Comparison of ENCODE assay signal across 9 mouse cellular contexts in genomic region chrX:36982892-36983653, GRCm38 (mm10). TPM values are rescaled to one million over a fixed set of nuclear protein-coding genes. Genes with fewer than 3 reads are reported as not detected.
DNase-seq lines count a peak whose midpoint lies in the region; ATAC-seq and TF ChIP-seq lines count a peak whose summit lies in the region.
"Had no signal": no experiment of that assay in that cellular context is flagged by ENCODE, and none has a peak within 500 bp of the region (broad histone marks: within the 10 kb centered on the region; RNA-seq: fewer than 3 reads in every experiment).

No protein-coding gene starts in this region.

- 48% methylated on average over 8 of the region's 8 CpGs for WGBS in kidney, embryonic 16.5 days
- WGBS in embryonic facial prominence, embryonic 10.5 days: 71% methylated on average over 8 of the region's 8 CpGs
- WGBS in limb, embryonic 15.5 days: 39% methylated on average over 8 of the region's 8 CpGs

- no peak for TF ChIP-seq CTCF in MEL (IDR thresholded peaks at IDR 0.05 in 2 of 3, conservative IDR thresholded peaks at IDR 0.05 in 1 of 3; ENCODE audit: control insufficient read depth in 1 of 3, insufficient read depth in 1 of 3, low read depth in 2 of 3, low read length in 3 of 3, poor library complexity in 1 of 3, severe bottlenecking in 1 of 3)

- H3K9me3 ChIP-seq in kidney, embryonic 16.5 days (ENCODE audit: low read length): no peaks in the 10 kb centered on the region
- no peaks in the 10 kb centered on the region for H3K9me3 ChIP-seq in MEL (replicated peaks; ENCODE audit: insufficient read depth, low read length)
- no peaks in the 10 kb centered on the region for H3K9me3 ChIP-seq in embryonic facial prominence, embryonic 10.5 days
- H3K9me3 ChIP-seq in limb, embryonic 15.5 days: no peaks in the 10 kb centered on the region

- no peaks in the 10 kb centered on the region for H3K36me3 ChIP-seq in kidney, embryonic 16.5 days (ENCODE audit: insufficient read depth, low read length)
- peaks cover 0 to 28% of the 10 kb centered on the region in 2 experiments; a peak in 2 of 4 replicates for H3K36me3 ChIP-seq in MEL (ENCODE audit: control insufficient read depth in 1 of 2, insufficient read depth in 2 of 2, low read length in 2 of 2)
- no peaks in the 10 kb centered on the region for H3K36me3 ChIP-seq in embryonic facial prominence, embryonic 10.5 days (replicated peaks)
- H3K36me3 ChIP-seq in limb, embryonic 15.5 days: no peaks in the 10 kb centered on the region

- TF ChIP-seq POLR2A in MEL (IDR thresholded peaks at IDR 0.05; ENCODE audit: control insufficient read depth in 1 of 2, insufficient read depth in 1 of 2, low read depth in 1 of 2, low read length in 2 of 2, poor library complexity in 1 of 2): no peak

- no peak overlapping the region for H3K9ac ChIP-seq in kidney, embryonic 16.5 days (replicated peaks; ENCODE audit: low read length)
- H3K9ac ChIP-seq in MEL (ENCODE audit: control insufficient read depth, low read depth, low read length, poor library complexity, severe bottlenecking): no peak overlapping the region
- H3K9ac ChIP-seq in limb, embryonic 15.5 days: no peak overlapping the region

- TF ChIP-seq RAD21 in MEL (IDR thresholded peaks at IDR 0.05; ENCODE audit: low read depth, low read length): no peak

- H3K79me2 ChIP-seq in MEL (ENCODE audit: control insufficient read depth, insufficient read depth, low read length, poor library complexity): peaks cover 1% of the 10 kb centered on the region; the same call in 1 of the 2 replicates

- H3K27me3 ChIP-seq in kidney, embryonic 16.5 days (ENCODE audit: insufficient read depth, low read length): no peaks in the 10 kb centered on the region
- H3K27me3 ChIP-seq in MEL (ENCODE audit: control insufficient read depth in 1 of 2, insufficient read depth in 2 of 2, low read length in 2 of 2): no peaks in the 10 kb centered on the region
- no peaks in the 10 kb centered on the region for H3K27me3 ChIP-seq in embryonic facial prominence, embryonic 10.5 days (replicated peaks; ENCODE audit: low read depth, poor library complexity, severe bottlenecking)
- H3K27me3 ChIP-seq in limb, embryonic 15.5 days: no peaks in the 10 kb centered on the region

- DNase-seq in kidney, adult 8-10 months: no peak
- DNase-seq in MEL (ENCODE audit: low read depth, low spot score): peak; percentile 17
- peak; percentile 9 for DNase-seq in embryonic facial prominence, embryonic 10.5 days (ENCODE audit: low spot score)
- no peak for DNase-seq in adrenal gland, adult 2 months
- DNase-seq in retina, embryonic 14.5 days (ENCODE audit: low spot score): no peak

- H3K4me2 ChIP-seq in kidney, embryonic 16.5 days (replicated peaks; ENCODE audit: low read depth, low read length): no peak overlapping the region
- H3K4me2 ChIP-seq in limb, embryonic 15.5 days: 0 out of 2 replicates have a peak overlapping the region, but pooled peaks have one; percentile 20

- 0 out of 2 replicates have a peak, but pooled peaks have one; percentile 27 for ATAC-seq in kidney, embryonic 16.5 days (ENCODE audit: low FRiP score, low TSS enrichment)
- peak; percentile 57 for ATAC-seq in limb, embryonic 15.5 days (ENCODE audit: insufficient number of reproducible peaks, low FRiP score, low TSS enrichment, low read depth)
- ATAC-seq in monocyte, adult 5-6 weeks (replicated peaks; ENCODE audit: insufficient number of reproducible peaks, low FRiP score, low TSS enrichment, poor library complexity, severe bottlenecking): no peak

- peaks cover 11% of the 10 kb centered on the region; the same call in 1 of the 2 replicates for H3K4me1 ChIP-seq in kidney, embryonic 16.5 days (ENCODE audit: insufficient read depth, low read length)
- peaks cover 10 to 24% of the 10 kb centered on the region in 2 experiments for H3K4me1 ChIP-seq in MEL (ENCODE audit: control insufficient read depth in 1 of 2, insufficient read depth in 2 of 2, low read length in 2 of 2)
- H3K4me1 ChIP-seq in embryonic facial prominence, embryonic 10.5 days: peaks cover 30% of the 10 kb centered on the region
- peaks cover 15% of the 10 kb centered on the region; the same call in 1 of the 2 replicates for H3K4me1 ChIP-seq in limb, embryonic 15.5 days

- TF ChIP-seq EP300 in MEL (IDR thresholded peaks at IDR 0.05; ENCODE audit: low read depth in 1 of 2, low read length in 2 of 2): no peak

- no peak overlapping the region for H3K4me3 ChIP-seq in kidney, embryonic 16.5 days (ENCODE audit: low read length)
- H3K4me3 ChIP-seq in MEL (ENCODE audit: control insufficient read depth in 1 of 2, insufficient read depth in 1 of 2, low read depth in 2 of 2, low read length in 2 of 2): no peak overlapping the region
- no peak overlapping the region for H3K4me3 ChIP-seq in embryonic facial prominence, embryonic 10.5 days
- no peak overlapping the region for H3K4me3 ChIP-seq in limb, embryonic 15.5 days

- H3K27ac ChIP-seq in kidney, embryonic 16.5 days (ENCODE audit: low read length): no peak overlapping the region
- H3K27ac ChIP-seq in MEL (ENCODE audit: control insufficient read depth, low read depth, low read length): no peak overlapping the region
- peak overlapping the region; percentile 54; the same call in 1 of the 2 replicates for H3K27ac ChIP-seq in embryonic facial prominence, embryonic 10.5 days (replicated peaks)
- peak overlapping the region; percentile 82 for H3K27ac ChIP-seq in limb, embryonic 15.5 days
- H3K27ac ChIP-seq: macrophage had no signal

TF ChIP-seq in MEL, 35 proteins besides CTCF, POLR2A, EP300 and RAD21:
- TF ChIP-seq ETS1 (IDR thresholded peaks at IDR 0.05; ENCODE audit: low read depth, low read length) (no peak), TBP (IDR thresholded peaks at IDR 0.05; ENCODE audit: low read depth, low read length) (no peak), MYB (IDR thresholded peaks at IDR 0.05; ENCODE audit: low read depth, low read length) (no peak), E2F4 (IDR thresholded peaks at IDR 0.05; ENCODE audit: borderline replicate concordance, low read depth, low read length) (no peak)

RNA-seq across cellular contexts. Expression of gene Sept6, which starts 8.5 kb away (rescaled TPM):
- 21.5 and 23.5 TPM in 2 replicates for polyA plus RNA-seq in kidney, embryonic 16.5 days (2015; fragmentation: Nextera tagmentation; extraction: Ambion mirVana)
- total RNA-seq in MEL (2012; rRNA removed): 16.5 and 23.4 TPM in 2 replicates
- 10 to 100 TPM in 1 of 2 experiments, not detected in 1; 37.8 TPM for polyA plus RNA-seq in MEL (2012; ENCODE audit: insufficient read depth in 1 of 2, insufficient read length in 2 of 2, low read depth in 1 of 2, low replicate concordance in 2 of 2, missing spikeins in 1 of 2)
- polyA plus RNA-seq in embryonic facial prominence, embryonic 10.5 days (2016; fragmentation: Nextera tagmentation; extraction: Ambion mirVana): 37.5 and 40.5 TPM in 2 replicates
- polyA plus RNA-seq in limb, embryonic 15.5 days (2015; fragmentation: Nextera tagmentation; extraction: Ambion mirVana): 43.9 and 45.9 TPM in 2 replicates
- 75.3 to 123 TPM (median 87.1 TPM) in 3 replicates for total RNA-seq in monocyte, adult 5-6 weeks (2017)
- 10 to 100 TPM; 16.7 to 24.9 TPM for total RNA-seq in adrenal gland, adult 2 months (2021)
- 8.6 and 8.8 TPM in 2 replicates for polyA plus RNA-seq in adrenal gland, adult 2 months (2012; rRNA removed)

Comparison
In these comparisons a context has a peak if more than half of its experiments do, and no peak if none do; other contexts are left out.
1. H3K27ac ChIP-seq: peak in embryonic facial prominence, embryonic 10.5 days (single experiment) and limb, embryonic 15.5 days (single experiment); none in kidney, embryonic 16.5 days (single experiment) and MEL (single experiment).
2. DNase-seq: peak in MEL (single experiment) and embryonic facial prominence, embryonic 10.5 days (single experiment); none in kidney, adult 8-10 months (0 of 2), adrenal gland, adult 2 months (single experiment) and retina, embryonic 14.5 days (single experiment).